ENCODE assay signal across 13 mouse cellular contexts in genomic region chr12:21166884-21167575, GRCm38 (mm10).
A peak's percentile ranks its signal among the peaks of the same experiment; 100 is the strongest.
DNase-seq lines count a peak whose midpoint lies in the region; ATAC-seq and TF ChIP-seq lines count a peak whose summit lies in the region.
"Had no signal": no experiment of that assay in that cellular context is flagged by ENCODE, and none has a peak within 500 bp of the region (broad histone marks: within the 10 kb centered on the region; RNA-seq: fewer than 3 reads in every experiment).

No protein-coding gene starts in this region.

- H3K9ac ChIP-seq in heart, embryonic 11.5 days (ENCODE audit: low read depth, low read length) = no peak overlapping the region
- H3K9ac ChIP-seq in heart, embryonic 12.5 days = no peak overlapping the region
- H3K9ac ChIP-seq in ES-E14 (ENCODE audit: insufficient read depth, low read depth, low read length, poor library complexity, severe bottlenecking) = no peak overlapping the region; the same call in 1 of the 2 replicates
- no peak overlapping the region for H3K9ac ChIP-seq in hindbrain, embryonic 13.5 days
- H3K9ac ChIP-seq in hindbrain, embryonic 14.5 days = no peak overlapping the region
- no peak overlapping the region for H3K9ac ChIP-seq in hindbrain, embryonic 11.5 days (ENCODE audit: low read depth, low read length)
- H3K9ac ChIP-seq: embryonic facial prominence, embryonic 13.5 days; liver, embryonic 14.5 days had no signal

- H3K4me3 ChIP-seq in heart, embryonic 11.5 days (ENCODE audit: low read depth, low read length) = no peak overlapping the region
- H3K4me3 ChIP-seq in heart, embryonic 12.5 days = no peak overlapping the region
- H3K4me3 ChIP-seq in ES-E14 (ENCODE audit: insufficient read depth in 1 of 2, low read depth in 1 of 2, low read length in 2 of 2, poor library complexity in 1 of 2, severe bottlenecking in 1 of 2) = peak overlapping the region in 1 of 2 experiments; percentile 23; a peak in 1 of 4 replicates
- H3K4me3 ChIP-seq in hindbrain, embryonic 13.5 days = no peak overlapping the region
- H3K4me3 ChIP-seq in hindbrain, embryonic 14.5 days (replicated peaks; ENCODE audit: low read length) = no peak overlapping the region
- H3K4me3 ChIP-seq in hindbrain, embryonic 11.5 days (ENCODE audit: low read depth, low read length) = no peak overlapping the region
- H3K4me3 ChIP-seq: embryonic facial prominence, embryonic 13.5 days had no signal

- H3K36me3 ChIP-seq in heart, embryonic 11.5 days (ENCODE audit: control insufficient read depth, insufficient read depth, low read length) = peaks cover 3% of the 10 kb centered on the region; the same call in 1 of the 2 replicates
- H3K36me3 ChIP-seq in heart, embryonic 12.5 days = peaks cover 13% of the 10 kb centered on the region
- H3K36me3 ChIP-seq in ES-E14 (ENCODE audit: control insufficient read depth, insufficient read depth, low read length, poor library complexity, severe bottlenecking) = peaks cover 9% of the 10 kb centered on the region; the same call in 1 of the 2 replicates
- H3K36me3 ChIP-seq in hindbrain, embryonic 13.5 days = peaks cover 29% of the 10 kb centered on the region
- peaks cover 19% of the 10 kb centered on the region for H3K36me3 ChIP-seq in hindbrain, embryonic 14.5 days (replicated peaks; ENCODE audit: control insufficient read depth, insufficient read depth)
- no peaks in the 10 kb centered on the region for H3K36me3 ChIP-seq in hindbrain, embryonic 11.5 days (ENCODE audit: control insufficient read depth, insufficient read depth, low read length)

- no peak for ATAC-seq in heart, embryonic 11.5 days (replicated peaks; ENCODE audit: insufficient number of reproducible peaks, low FRiP score, low TSS enrichment)
- no peak for ATAC-seq in heart, embryonic 12.5 days (ENCODE audit: insufficient number of reproducible peaks, low FRiP score)
- peak; percentile 42; the same call in 1 of the 2 replicates for ATAC-seq in monocyte, adult 5-6 weeks (replicated peaks; ENCODE audit: insufficient number of reproducible peaks, low FRiP score, low TSS enrichment, poor library complexity, severe bottlenecking)
- ATAC-seq in hindbrain, embryonic 13.5 days (ENCODE audit: low FRiP score) = no peak
- no peak for ATAC-seq in hindbrain, embryonic 14.5 days (ENCODE audit: low FRiP score)
- ATAC-seq in hindbrain, embryonic 11.5 days (ENCODE audit: low FRiP score) = no peak

- H3K9me3 ChIP-seq in heart, embryonic 11.5 days (replicated peaks; ENCODE audit: control insufficient read depth, low read length) = no peaks in the 10 kb centered on the region
- peaks cover 5% of the 10 kb centered on the region for H3K9me3 ChIP-seq in heart, embryonic 12.5 days (replicated peaks)
- H3K9me3 ChIP-seq in ES-E14 (ENCODE audit: control insufficient read depth, insufficient read depth, low read depth, low read length) = no peaks in the 10 kb centered on the region
- H3K9me3 ChIP-seq in hindbrain, embryonic 13.5 days = no peaks in the 10 kb centered on the region
- no peaks in the 10 kb centered on the region for H3K9me3 ChIP-seq in hindbrain, embryonic 14.5 days (ENCODE audit: control insufficient read depth, low read length)
- H3K9me3 ChIP-seq in hindbrain, embryonic 11.5 days (ENCODE audit: control insufficient read depth, low read length) = no peaks in the 10 kb centered on the region
- H3K9me3 ChIP-seq: embryonic facial prominence, embryonic 13.5 days had no signal

- H3K27ac ChIP-seq in heart, embryonic 11.5 days (ENCODE audit: low read depth, low read length) = peak overlapping the region; percentile 57; the same call in 1 of the 2 replicates
- H3K27ac ChIP-seq in heart, embryonic 12.5 days (ENCODE audit: poor library complexity, severe bottlenecking) = no peak overlapping the region
- H3K27ac ChIP-seq in ES-E14 (ENCODE audit: insufficient read depth, low read depth, low read length, poor library complexity, severe bottlenecking) = peak overlapping the region; percentile 78
- H3K27ac ChIP-seq in hindbrain, embryonic 13.5 days = no peak overlapping the region
- no peak overlapping the region for H3K27ac ChIP-seq in hindbrain, embryonic 14.5 days
- H3K27ac ChIP-seq in hindbrain, embryonic 11.5 days (ENCODE audit: low read depth, low read length) = no peak overlapping the region
- H3K27ac ChIP-seq: embryonic facial prominence, embryonic 13.5 days; liver, embryonic 14.5 days had no signal

- H3K27me3 ChIP-seq in heart, embryonic 11.5 days (ENCODE audit: control insufficient read depth, insufficient read depth, low read length) = no peaks in the 10 kb centered on the region
- no peaks in the 10 kb centered on the region for H3K27me3 ChIP-seq in heart, embryonic 12.5 days (replicated peaks)
- no peaks in the 10 kb centered on the region for H3K27me3 ChIP-seq in hindbrain, embryonic 13.5 days
- H3K27me3 ChIP-seq in hindbrain, embryonic 14.5 days (ENCODE audit: control insufficient read depth, insufficient read depth, low read length) = no peaks in the 10 kb centered on the region
- H3K27me3 ChIP-seq in hindbrain, embryonic 11.5 days (ENCODE audit: control insufficient read depth, insufficient read depth, low read length) = no peaks in the 10 kb centered on the region
- H3K27me3 ChIP-seq: embryonic facial prominence, embryonic 13.5 days had no signal

- WGBS in heart, embryonic 11.5 days (ENCODE audit: insufficient replicate concordance) = 21% methylated on average over 6 of the region's 6 CpGs
- 24% methylated on average over 6 of the region's 6 CpGs for WGBS in heart, embryonic 12.5 days
- 54% methylated on average over 6 of the region's 6 CpGs for WGBS in hindbrain, embryonic 13.5 days
- 61% methylated on average over 6 of the region's 6 CpGs for WGBS in hindbrain, embryonic 14.5 days
- WGBS in hindbrain, embryonic 11.5 days = 45% methylated on average over 6 of the region's 6 CpGs

- in situ Hi-C loops in ES-E14 (cut with MboI; ENCODE audit: low sequenced_read_pairs in 2 of 2, unreplicated experiment in 2 of 2) = no loop called here

- no peak overlapping the region for H3K4me2 ChIP-seq in heart, embryonic 11.5 days
- H3K4me2 ChIP-seq in heart, embryonic 12.5 days = no peak overlapping the region
- no peak overlapping the region for H3K4me2 ChIP-seq in hindbrain, embryonic 13.5 days
- no peak overlapping the region for H3K4me2 ChIP-seq in hindbrain, embryonic 14.5 days (replicated peaks)
- no peak overlapping the region for H3K4me2 ChIP-seq in hindbrain, embryonic 11.5 days (replicated peaks; ENCODE audit: low read depth, low read length)
- H3K4me2 ChIP-seq: embryonic facial prominence, embryonic 13.5 days had no signal

- peak; percentile 42 to 43 for DNase-seq in B cell, adult 2 months
- DNase-seq in ES-E14 (ENCODE audit: low read depth, low spot score) = peak; percentile 19
- no peak for DNase-seq in hindbrain, embryonic 14.5 days (ENCODE audit: low spot score)
- DNase-seq in hindbrain, embryonic 11.5 days (ENCODE audit: low spot score) = no peak
- DNase-seq: kidney, adult 11 months; layer of hippocampus, postnatal 36 days; right cerebral cortex, postnatal 4 days had no signal

- peaks cover 40% of the 10 kb centered on the region for H3K4me1 ChIP-seq in heart, embryonic 11.5 days (ENCODE audit: control insufficient read depth, insufficient read depth, low read length)
- H3K4me1 ChIP-seq in heart, embryonic 12.5 days (replicated peaks) = peaks cover 68% of the 10 kb centered on the region
- peaks cover 22 to 25% of the 10 kb centered on the region in 2 experiments for H3K4me1 ChIP-seq in ES-E14 (ENCODE audit: control insufficient read depth in 2 of 2, insufficient read depth in 2 of 2, low read length in 2 of 2, poor library complexity in 1 of 2)
- peaks cover 39% of the 10 kb centered on the region for H3K4me1 ChIP-seq in hindbrain, embryonic 13.5 days (replicated peaks)
- no peaks in the 10 kb centered on the region; the same call in 1 of the 2 replicates for H3K4me1 ChIP-seq in hindbrain, embryonic 14.5 days (replicated peaks; ENCODE audit: control insufficient read depth, insufficient read depth, low read length)
- no peaks in the 10 kb centered on the region for H3K4me1 ChIP-seq in hindbrain, embryonic 11.5 days (replicated peaks; ENCODE audit: control insufficient read depth, insufficient read depth, low read length)

TF ChIP-seq in ES-E14, 5 proteins besides CTCF, POLR2A, EP300 and RAD21:
- TF ChIP-seq MAFK (IDR thresholded peaks at IDR 0.05; ENCODE audit: insufficient read depth, low read depth, low read length) (0 out of 2 replicates have a peak, but pooled peaks have one; percentile 3), ZC3H11A (IDR thresholded peaks at IDR 0.05; ENCODE audit: borderline replicate concordance, low read depth, low read length) (no peak)

Comparison
In these comparisons a context has a peak if more than half of its experiments do, and no peak if none do; other contexts are left out.
1. H3K27ac ChIP-seq: peak in heart, embryonic 11.5 days (single experiment) and ES-E14 (single experiment); none in heart, embryonic 12.5 days (single experiment), hindbrain, embryonic 13.5 days (single experiment), hindbrain, embryonic 14.5 days (single experiment) and hindbrain, embryonic 11.5 days (single experiment).
2. DNase-seq: peak in B cell, adult 2 months (2 of 2) and ES-E14 (single experiment); none in hindbrain, embryonic 14.5 days (single experiment) and hindbrain, embryonic 11.5 days (single experiment).